Mouse (Mus musculus) cerebellum, adult 2 months (tissue): Measurements from ENCODE around the gene Cpox. TPM values are rescaled to one million over a fixed set of nuclear protein-coding genes. Genes with fewer than 3 reads are reported as not detected.

Experiments used
- DNase-seq, 2 experiments: peaks; one replicate each; pipeline ENCODE4 v3.0.0; 2021
- H3K27ac ChIP-seq: fragments of 200-500 bp; 2 replicates; pipeline ENCODE4 v1.5.1; 2012; ENCODE audit warnings: low read length, control low read depth, inconsistent platforms; ENCODE audit not compliant: insufficient read depth
- H3K27me3 ChIP-seq: fragments of 200-500 bp; 2 replicates; pipeline ENCODE4 v1.6.1; 2012; ENCODE audit warnings: inconsistent platforms, mild to moderate bottlenecking, low read length, moderate library complexity; ENCODE audit not compliant: control insufficient read depth, insufficient read depth
- H3K4me1 ChIP-seq: fragments of 200-500 bp; 2 replicates; pipeline ENCODE4 v1.6.1; 2011; ENCODE audit warnings: low read length; ENCODE audit not compliant: control insufficient read depth, insufficient read depth
- H3K4me3 ChIP-seq: fragments of 200-500 bp; replicated peaks from 2 replicates; pipeline ENCODE3; 2011; ENCODE audit warnings: mild to moderate bottlenecking, low read depth, low read length, control low read depth; ENCODE audit not compliant: insufficient read depth
- CTCF ChIP-seq: fragments of 200-500 bp; IDR thresholded peaks from 2 replicates; pipeline ENCODE4 v1.5.1; 2011; ENCODE audit warnings: low read depth, mild to moderate bottlenecking, control low read depth, low read length, moderate library complexity, borderline replicate concordance; ENCODE audit not compliant: insufficient read depth
- POLR2A ChIP-seq: fragments of 200-500 bp; IDR thresholded peaks from 2 replicates; pipeline ENCODE4 v1.6.1; 2011; ENCODE audit warnings: low read length, control low read depth, borderline replicate concordance; ENCODE audit not compliant: insufficient read depth
- WGBS: fragments of 180-500 bp; shearing (Covaris S2); methylation state at CpG from one replicate; pipeline ENCODE4 v1.1.7; 2018; 5-methylcytosine and 5-hydroxymethylcytosine counted together
- polyA plus RNA-seq: library from polyadenylated mRNA; depleted of rRNA; stranded (reverse); fragments of >200 nt; gene quantifications from 2 replicates; pipeline ENCODE4 v1.2.3, GENCODE M21; 2012

The Cpox gene
- polyA plus RNA-seq, 1 experiment: 44.4 TPM

DNA sequence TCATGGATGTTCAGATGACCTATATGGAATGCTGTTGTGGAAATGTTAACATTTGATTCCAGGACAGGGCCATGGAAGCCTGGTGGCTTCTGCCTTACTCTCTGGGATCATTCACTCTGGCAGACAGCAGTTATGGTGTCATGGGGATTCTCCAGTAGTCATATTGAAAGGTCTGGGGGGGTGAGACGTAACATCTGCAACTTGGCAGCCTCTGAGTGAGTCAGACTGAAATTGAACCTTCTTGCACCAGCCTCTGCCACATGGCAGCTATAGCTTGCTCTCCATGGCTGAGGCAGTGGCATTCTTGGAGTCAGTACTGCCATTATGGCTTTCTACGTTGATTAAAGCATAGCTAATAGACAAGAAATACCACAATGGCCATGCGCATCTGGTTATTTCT is 26.7 kb downstream of the Cpox start:
- DNase-seq: no peak
- Histone ChIP-seq H3K4me1 (no peaks in the 10 kb centered on the region), H3K27ac (no peak overlapping the region), H3K4me3 (no peak overlapping the region), H3K27me3 (no peaks in the 10 kb centered on the region)
- 80% methylated on average over 3 of the region's 3 CpGs for WGBS
- TF ChIP-seq POLR2A (no peak), CTCF (no peak)

DNA sequence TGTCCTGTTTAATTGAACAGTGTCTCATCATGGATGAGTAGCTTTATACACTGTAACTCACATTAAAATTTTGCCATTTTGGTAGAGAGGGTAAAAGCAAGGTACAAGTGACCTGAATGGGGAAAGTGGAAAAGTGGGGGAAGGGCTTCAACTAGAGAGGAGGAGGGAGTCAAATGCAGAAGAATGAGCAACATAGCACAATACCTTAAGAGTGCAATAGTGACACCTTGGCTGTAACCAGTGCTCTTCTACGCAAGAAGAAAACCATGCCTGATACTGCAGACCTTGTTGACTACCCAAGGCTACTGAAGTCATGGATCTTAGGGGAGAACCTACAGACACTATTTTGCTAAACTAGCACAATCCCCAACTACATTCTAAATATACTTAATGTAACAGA is 27.2 kb downstream of the Cpox start:
- WGBS: 97% methylated on average over 1 of the region's 1 CpGs
- H3K4me1 ChIP-seq: no peaks in the 10 kb centered on the region
- no peak overlapping the region for H3K27ac ChIP-seq
- DNase-seq: no peak
- no peak overlapping the region for H3K4me3 ChIP-seq
- H3K27me3 ChIP-seq: no peaks in the 10 kb centered on the region
- no peak for TF ChIP-seq POLR2A
- TF ChIP-seq CTCF: no peak

DNA sequence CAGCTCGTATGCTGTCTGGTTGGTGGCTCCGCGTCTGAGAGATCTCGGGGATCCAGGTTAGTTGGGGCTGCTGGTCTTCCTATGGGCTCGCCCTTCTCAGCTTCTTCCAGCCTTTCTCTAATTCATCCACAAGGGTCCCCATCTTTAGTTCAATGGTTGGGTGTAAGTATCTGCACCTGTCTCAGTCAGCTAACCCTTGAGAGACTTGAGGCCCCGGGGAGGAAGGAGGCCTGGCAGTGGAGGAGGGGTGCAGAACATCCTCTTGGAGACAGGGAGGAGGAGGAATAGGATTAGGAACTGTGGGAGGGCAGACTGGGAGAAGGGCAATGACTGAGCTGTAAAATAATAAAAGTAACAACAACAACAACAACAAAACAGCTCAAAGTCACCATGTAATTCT is 30.1 kb downstream of the Cpox start:
- no peak for DNase-seq
- no peaks in the 10 kb centered on the region for H3K4me1 ChIP-seq
- TF ChIP-seq CTCF: no peak
- no peak for TF ChIP-seq POLR2A
- 84% methylated on average over 6 of the region's 6 CpGs for WGBS
- H3K4me3 ChIP-seq: no peak overlapping the region
- no peaks in the 10 kb centered on the region for H3K27me3 ChIP-seq
- no peak overlapping the region for H3K27ac ChIP-seq

DNA sequence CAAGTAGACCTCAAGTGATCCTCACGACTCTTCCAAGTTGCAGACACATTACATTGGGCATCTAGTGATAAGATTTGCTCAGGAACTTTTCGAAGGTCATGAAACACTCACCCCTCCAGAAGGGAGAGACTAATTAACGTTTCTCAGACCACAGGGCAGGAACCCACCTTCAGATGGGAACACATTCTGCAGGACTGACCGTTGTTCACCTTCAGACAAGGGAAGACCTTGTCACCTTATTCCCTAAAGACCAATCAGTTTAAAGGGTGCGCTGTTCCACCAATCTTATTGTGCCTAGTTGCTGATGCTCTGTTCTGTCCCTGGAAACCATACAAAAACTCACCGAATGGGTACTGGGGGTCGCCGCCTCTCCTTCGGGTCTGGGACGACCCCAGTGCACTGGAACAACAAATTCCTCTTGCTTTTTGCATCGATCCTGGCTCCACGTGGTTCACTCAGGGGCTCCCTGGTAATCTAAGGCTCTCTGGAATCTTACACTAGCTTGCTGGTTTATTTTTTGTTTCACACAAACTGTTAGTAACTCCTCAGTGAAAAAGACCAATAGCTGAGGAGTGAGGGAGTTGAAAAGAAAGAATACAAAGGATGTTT is 30.8 kb downstream of the Cpox start:
- Histone ChIP-seq H3K27ac (no peak overlapping the region), H3K4me1 (no peaks in the 10 kb centered on the region), H3K27me3 (no peaks in the 10 kb centered on the region), H3K4me3 (no peak overlapping the region)
- DNase-seq: no peak
- WGBS: 85% methylated on average over 12 of the region's 12 CpGs
- TF ChIP-seq CTCF (no peak), POLR2A (no peak)

DNA sequence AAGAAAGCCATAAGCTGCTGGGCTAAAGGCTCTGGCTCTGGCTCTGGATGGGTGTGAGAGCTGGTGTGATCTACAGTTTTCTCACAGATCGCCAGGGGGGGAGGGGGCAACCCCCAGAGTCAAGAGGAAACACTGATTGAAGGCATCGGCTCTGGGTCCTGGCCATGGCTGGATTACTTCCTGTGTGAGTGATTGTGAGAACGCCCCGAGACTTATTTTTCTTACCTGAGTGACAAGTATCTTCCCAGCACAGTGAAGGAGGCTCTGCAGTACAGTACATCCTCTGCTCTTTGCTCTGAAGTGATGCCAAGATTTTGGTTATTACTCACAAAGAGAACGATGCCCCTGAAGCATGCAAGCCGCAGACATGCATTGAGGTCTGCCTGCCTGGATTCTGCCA is 31.7 kb downstream of the Cpox start:
- Histone ChIP-seq H3K27ac (no peak overlapping the region), H3K4me3 (no peak overlapping the region), H3K4me1 (no peaks in the 10 kb centered on the region), H3K27me3 (no peaks in the 10 kb centered on the region)
- TF ChIP-seq POLR2A: no peak
- no peak for TF ChIP-seq CTCF
- DNase-seq: no peak
- WGBS: 63% methylated on average over 6 of the region's 6 CpGs

DNA sequence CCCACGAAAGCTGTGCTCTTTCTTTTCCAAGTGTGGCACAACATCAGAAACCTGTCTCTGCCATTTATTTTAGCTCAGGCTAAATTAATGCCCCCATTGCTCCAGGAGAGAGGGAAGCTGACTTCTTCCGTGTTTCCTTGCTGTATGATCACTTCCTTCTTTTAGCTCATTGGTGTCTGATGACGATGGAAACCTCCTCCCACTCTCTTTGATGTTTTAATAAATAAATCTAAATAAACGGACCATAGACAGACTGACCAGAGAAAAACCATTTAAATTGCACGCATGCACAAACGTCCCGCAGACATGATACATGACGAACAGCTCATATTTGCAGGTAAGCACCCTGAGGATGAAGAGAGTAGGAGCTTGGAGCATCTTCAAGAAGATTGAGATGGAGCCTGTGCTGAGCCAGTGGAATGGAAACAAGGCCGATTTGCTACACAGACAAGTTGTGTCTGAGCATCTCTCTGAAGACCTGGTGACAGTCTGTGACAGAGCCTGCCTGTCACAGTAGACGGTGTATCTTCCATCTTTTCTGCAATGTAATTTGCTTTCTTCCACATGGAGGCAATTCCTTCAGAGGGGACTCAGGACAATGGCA is 32.3 kb downstream of the Cpox start:
- H3K27ac ChIP-seq: no peak overlapping the region
- DNase-seq: no peak
- H3K4me3 ChIP-seq: no peak overlapping the region
- no peaks in the 10 kb centered on the region for H3K27me3 ChIP-seq
- 82% methylated on average over 10 of the region's 10 CpGs for WGBS
- TF ChIP-seq CTCF: no peak
- no peak for TF ChIP-seq POLR2A
- no peaks in the 10 kb centered on the region for H3K4me1 ChIP-seq

DNA sequence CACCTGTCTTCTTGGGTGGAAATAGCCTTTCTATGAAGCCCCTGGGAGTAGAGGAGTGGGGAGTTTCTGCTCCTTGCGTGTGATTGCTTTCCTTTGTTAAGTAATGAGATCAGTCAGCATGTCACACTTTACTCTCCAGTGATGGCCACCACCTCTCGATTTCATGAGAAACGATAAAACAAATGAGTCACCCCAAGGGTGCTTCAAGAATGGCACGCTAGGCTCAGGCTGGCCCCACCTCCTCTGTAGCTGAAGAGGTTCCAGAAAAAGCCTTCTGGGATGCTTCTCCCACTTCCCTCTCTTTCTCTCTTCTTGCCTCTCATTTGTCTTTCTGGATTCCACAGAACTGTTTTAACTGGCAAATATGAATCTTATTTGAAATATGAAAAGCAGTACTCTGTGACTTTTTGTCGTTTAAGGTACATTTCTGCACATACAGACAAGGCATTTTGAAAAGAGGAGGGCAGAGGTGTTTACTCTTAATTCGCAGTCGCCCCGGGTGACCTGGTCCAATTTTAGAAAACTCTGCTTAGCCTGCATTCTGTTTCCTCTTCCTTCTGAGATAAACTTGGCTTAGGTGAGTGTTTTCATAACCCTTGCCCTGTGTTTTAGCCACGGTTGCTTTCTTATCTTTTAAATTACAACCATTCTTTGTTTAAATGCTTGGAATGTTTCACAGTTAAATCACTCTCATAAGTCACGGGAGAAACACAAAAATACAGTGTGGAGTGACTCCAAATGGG is 33.5 kb downstream of the Cpox start:
- Histone ChIP-seq H3K27ac (no peak overlapping the region), H3K27me3 (no peaks in the 10 kb centered on the region), H3K4me3 (no peak overlapping the region), H3K4me1 (no peaks in the 10 kb centered on the region)
- 51% methylated on average over 10 of the region's 10 CpGs for WGBS
- no peak for DNase-seq
- TF ChIP-seq POLR2A: no peak

DNA sequence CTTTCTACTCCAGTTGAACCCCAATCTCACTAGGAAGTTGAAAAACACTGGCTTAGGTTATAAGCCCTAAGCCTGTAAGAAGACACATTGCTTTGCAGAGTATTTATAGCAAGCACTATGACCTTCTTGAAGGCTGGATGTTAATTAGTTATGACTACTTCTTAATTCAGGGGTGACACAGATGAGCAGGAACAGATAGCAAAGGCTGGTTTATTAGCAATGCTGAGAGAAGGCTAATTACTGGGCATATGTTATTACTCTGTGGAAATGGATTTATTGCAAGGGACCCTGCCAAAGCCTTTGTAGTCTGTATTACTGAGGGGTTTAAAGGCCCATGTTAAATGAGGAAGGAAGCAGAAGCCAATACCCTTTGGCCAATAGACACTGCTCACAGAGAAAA is 34.9 kb downstream of the Cpox start:
- no peak for DNase-seq
- no peak for TF ChIP-seq CTCF
- no peak for TF ChIP-seq POLR2A
- H3K27me3 ChIP-seq: no peaks in the 10 kb centered on the region
- H3K4me3 ChIP-seq: no peak overlapping the region
- H3K4me1 ChIP-seq: no peaks in the 10 kb centered on the region
- H3K27ac ChIP-seq: no peak overlapping the region
